ENCODE assay signal across 29 mouse cellular contexts in the genomic region with DNA sequence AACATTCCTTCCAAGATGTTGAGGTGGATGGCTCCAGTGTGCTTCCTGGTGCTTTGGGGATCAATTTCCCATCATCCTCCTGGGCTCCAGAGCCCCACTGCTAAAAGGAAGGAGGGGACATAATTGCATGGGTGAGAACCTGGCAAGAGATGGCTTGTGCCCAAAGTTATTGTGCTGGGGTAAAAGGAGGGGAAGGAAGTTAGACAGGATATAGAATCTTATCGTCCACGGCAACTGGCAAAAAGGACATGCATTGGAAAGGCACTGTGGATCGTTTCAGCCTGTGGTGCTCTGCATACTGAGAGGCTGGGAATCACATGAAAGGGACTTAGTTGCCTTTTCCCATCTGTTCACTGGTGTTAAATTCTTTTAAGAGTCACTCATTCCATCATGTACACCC.
DNase-seq lines count a peak whose midpoint lies in the region; ATAC-seq and TF ChIP-seq lines count a peak whose summit lies in the region.
"Had no signal": no experiment of that assay in that cellular context is flagged by ENCODE, and none has a peak within 500 bp of the region (broad histone marks: within the 10 kb centered on the region; RNA-seq: fewer than 3 reads in every experiment).

No protein-coding gene starts in this region.

- no peak for ATAC-seq in heart, embryonic 13.5 days (ENCODE audit: extremely low read depth, insufficient number of reproducible peaks, low FRiP score, low TSS enrichment)
- peak; percentile 46; the same call in 1 of the 2 replicates for ATAC-seq in limb, embryonic 13.5 days (ENCODE audit: low FRiP score, low read depth)
- ATAC-seq: forebrain, embryonic 15.5 days; hindbrain, embryonic 16.5 days; intestine, embryonic 15.5 days; Patski had no signal

- no peak overlapping the region for H3K4me3 ChIP-seq in heart, embryonic 13.5 days
- H3K4me3 ChIP-seq in heart, embryonic 10.5 days, result no peak overlapping the region
- no peak overlapping the region for H3K4me3 ChIP-seq in limb, embryonic 13.5 days
- H3K4me3 ChIP-seq in limb, embryonic 10.5 days, result no peak overlapping the region
- no peak overlapping the region for H3K4me3 ChIP-seq in embryonic fibroblast, embryonic 13.5 days (ENCODE audit: insufficient read depth, low read length)
- H3K4me3 ChIP-seq: embryonic facial prominence, embryonic 12.5 days; embryonic facial prominence, embryonic 15.5 days; erythroblast, embryonic 14.5 days; forebrain, embryonic 12.5 days; forebrain, embryonic 15.5 days; heart, embryonic 15.5 days; hindbrain, embryonic 10.5 days; hindbrain, embryonic 13.5 days; intestine, embryonic 15.5 days had no signal

- H3K27me3 ChIP-seq in heart, embryonic 13.5 days (replicated peaks), result no peaks in the 10 kb centered on the region
- no peaks in the 10 kb centered on the region for H3K27me3 ChIP-seq in heart, embryonic 10.5 days (ENCODE audit: insufficient read depth, poor library complexity, severe bottlenecking)
- H3K27me3 ChIP-seq in limb, embryonic 13.5 days, result no peaks in the 10 kb centered on the region
- no peaks in the 10 kb centered on the region for H3K27me3 ChIP-seq in limb, embryonic 10.5 days (ENCODE audit: low read depth, poor library complexity, severe bottlenecking)
- H3K27me3 ChIP-seq: CH12.LX; embryonic facial prominence, embryonic 12.5 days; embryonic facial prominence, embryonic 15.5 days; forebrain, embryonic 12.5 days; forebrain, embryonic 15.5 days; heart, embryonic 15.5 days; hindbrain, embryonic 13.5 days; intestine, embryonic 15.5 days; Patski had no signal

- peak overlapping the region; percentile 29 for H3K27ac ChIP-seq in heart, embryonic 13.5 days (replicated peaks)
- H3K27ac ChIP-seq in heart, embryonic 10.5 days, result no peak overlapping the region
- no peak overlapping the region for H3K27ac ChIP-seq in limb, embryonic 13.5 days
- H3K27ac ChIP-seq in limb, embryonic 10.5 days, result no peak overlapping the region
- peak overlapping the region; percentile 30; the same call in 1 of the 2 replicates for H3K27ac ChIP-seq in embryonic fibroblast, embryonic 13.5 days (ENCODE audit: insufficient read depth, low read length)
- H3K27ac ChIP-seq: embryonic facial prominence, embryonic 12.5 days; embryonic facial prominence, embryonic 15.5 days; forebrain, embryonic 12.5 days; forebrain, embryonic 15.5 days; heart, embryonic 15.5 days; hindbrain, embryonic 10.5 days; hindbrain, embryonic 13.5 days; intestine, embryonic 15.5 days had no signal

- no peaks in the 10 kb centered on the region for H3K9me3 ChIP-seq in heart, embryonic 13.5 days
- H3K9me3 ChIP-seq in heart, embryonic 10.5 days, result no peaks in the 10 kb centered on the region
- H3K9me3 ChIP-seq in limb, embryonic 13.5 days, result no peaks in the 10 kb centered on the region
- H3K9me3 ChIP-seq in limb, embryonic 10.5 days (replicated peaks), result no peaks in the 10 kb centered on the region
- H3K9me3 ChIP-seq: embryonic facial prominence, embryonic 12.5 days; embryonic facial prominence, embryonic 15.5 days; forebrain, embryonic 12.5 days; forebrain, embryonic 15.5 days; G1E; heart, embryonic 15.5 days; hindbrain, embryonic 10.5 days; hindbrain, embryonic 13.5 days; intestine, embryonic 15.5 days had no signal

- H3K4me1 ChIP-seq in heart, embryonic 13.5 days, result peaks cover 37% of the 10 kb centered on the region
- H3K4me1 ChIP-seq in heart, embryonic 10.5 days, result no peaks in the 10 kb centered on the region
- peaks cover 42% of the 10 kb centered on the region for H3K4me1 ChIP-seq in limb, embryonic 13.5 days
- peaks cover 28% of the 10 kb centered on the region for H3K4me1 ChIP-seq in limb, embryonic 10.5 days
- H3K4me1 ChIP-seq in embryonic fibroblast, embryonic 13.5 days (ENCODE audit: control insufficient read depth, insufficient read depth, low read length), result peaks cover 15% of the 10 kb centered on the region
- H3K4me1 ChIP-seq: forebrain, embryonic 15.5 days; intestine, embryonic 15.5 days had no signal

- no peak overlapping the region for H3K4me2 ChIP-seq in heart, embryonic 13.5 days
- no peak overlapping the region for H3K4me2 ChIP-seq in limb, embryonic 13.5 days (replicated peaks)
- H3K4me2 ChIP-seq: embryonic facial prominence, embryonic 12.5 days; embryonic facial prominence, embryonic 15.5 days; forebrain, embryonic 12.5 days; forebrain, embryonic 15.5 days; heart, embryonic 15.5 days; hindbrain, embryonic 13.5 days; intestine, embryonic 15.5 days had no signal

- no peak for DNase-seq in heart, embryonic 10.5 days (ENCODE audit: low spot score)
- no peak for DNase-seq in limb, embryonic 10.5 days (ENCODE audit: low spot score)
- DNase-seq in frontal cortex, adult 2 months (ENCODE audit: extremely low spot score in 1 of 2, low spot score in 1 of 2), result no peak
- no peak for DNase-seq in kidney, adult 8-10 months
- DNase-seq: adrenal gland, postnatal 10 days; adrenal gland, postnatal 36 days; B cell, adult 2 months; cerebellum, adult 18-20 months; cerebellum, adult 9-10 months; cerebellum, postnatal 14 days; gastrocnemius, postnatal 10 days; heart, adult 11 months; heart, postnatal 14 days had no signal

- H3K9ac ChIP-seq in heart, embryonic 13.5 days, result no peak overlapping the region
- no peak overlapping the region for H3K9ac ChIP-seq in limb, embryonic 13.5 days
- H3K9ac ChIP-seq: embryonic facial prominence, embryonic 12.5 days; embryonic facial prominence, embryonic 15.5 days; forebrain, embryonic 12.5 days; forebrain, embryonic 15.5 days; heart, embryonic 15.5 days; hindbrain, embryonic 13.5 days; intestine, embryonic 15.5 days had no signal

- TF ChIP-seq POLR2A in embryonic fibroblast, embryonic 13.5 days (IDR thresholded peaks at IDR 0.05; ENCODE audit: low read depth, low read length), result no peak

- H3K36me3 ChIP-seq in heart, embryonic 13.5 days, result no peaks in the 10 kb centered on the region
- H3K36me3 ChIP-seq in heart, embryonic 10.5 days, result no peaks in the 10 kb centered on the region
- no peaks in the 10 kb centered on the region for H3K36me3 ChIP-seq in limb, embryonic 13.5 days
- H3K36me3 ChIP-seq in limb, embryonic 10.5 days, result no peaks in the 10 kb centered on the region
- H3K36me3 ChIP-seq: embryonic facial prominence, embryonic 12.5 days; embryonic facial prominence, embryonic 15.5 days; forebrain, embryonic 12.5 days; forebrain, embryonic 15.5 days; G1E; heart, embryonic 15.5 days; hindbrain, embryonic 10.5 days; hindbrain, embryonic 13.5 days; intestine, embryonic 15.5 days had no signal

- TF ChIP-seq CTCF in embryonic fibroblast, embryonic 13.5 days (IDR thresholded peaks at IDR 0.05; ENCODE audit: borderline replicate concordance, insufficient read depth, low read length), result no peak

- 73% methylated on average over 3 of the region's 3 CpGs for whole genome bisulfite sequencing in heart, embryonic 13.5 days
- WGBS in heart, embryonic 10.5 days, result 64% methylated on average over 3 of the region's 3 CpGs
- WGBS in limb, embryonic 13.5 days, result 52% methylated on average over 3 of the region's 3 CpGs
- 88% methylated on average over 3 of the region's 3 CpGs for WGBS in limb, embryonic 10.5 days

Comparison
In these comparisons a context has a peak if more than half of its experiments do, and no peak if none do; other contexts are left out.
1. H3K27ac ChIP-seq: peak in heart, embryonic 13.5 days (single experiment) and embryonic fibroblast, embryonic 13.5 days (single experiment); none in heart, embryonic 10.5 days (single experiment), limb, embryonic 13.5 days (single experiment) and limb, embryonic 10.5 days (single experiment).